Mouse (Mus musculus) myocyte (in vitro differentiated cells): Measurements from ENCODE around the gene Fam129b. TPM values are rescaled to one million over a fixed set of nuclear protein-coding genes. Genes with fewer than 3 reads are reported as not detected.
"Not testable (repeated sequence)": the region's sequence is repeated elsewhere in the genome, so short reads cannot be mapped to it uniquely, and the experiment has no call there.

ENCODE experiments used
- H3K27me3 ChIP-seq: one replicate; pipeline ENCODE4 v1.6.1; 2011; ENCODE audit not compliant: control insufficient read depth, insufficient read depth, insufficient read length
- H3K36me3 ChIP-seq: one replicate; pipeline ENCODE4 v1.6.1; 2011; ENCODE audit not compliant: control insufficient read depth, insufficient read depth
- H3K4me2 ChIP-seq: one replicate; pipeline ENCODE4 v1.6.1; 2011; ENCODE audit warnings: low read depth, control low read depth
- H3K4me3 ChIP-seq: one replicate; pipeline ENCODE4 v1.5.1; 2011; ENCODE audit warnings: mild to moderate bottlenecking, control low read depth, moderate library complexity
- H3K79me2 ChIP-seq: one replicate; pipeline ENCODE4 v1.6.1; 2011; ENCODE audit not compliant: control insufficient read depth, insufficient read depth
- H3ac ChIP-seq: one replicate; pipeline ENCODE4 v1.6.1; 2011; ENCODE audit not compliant: control insufficient read depth, insufficient read length
- CEBPB ChIP-seq: IDR thresholded peaks from 2 replicates; pipeline ENCODE4 v1.6.1; 2011; ENCODE audit warnings: mild to moderate bottlenecking, moderate library complexity; ENCODE audit not compliant: poor library complexity, insufficient read depth, severe bottlenecking
- E2F4 ChIP-seq: IDR thresholded peaks from one replicate; pipeline ENCODE4 v1.6.1; 2011; ENCODE audit warnings: mild to moderate bottlenecking, control low read depth, moderate library complexity; ENCODE audit not compliant: insufficient read depth
- MAX ChIP-seq: IDR thresholded peaks from one replicate; pipeline ENCODE4 v1.6.1; 2011; ENCODE audit warnings: low read depth, mild to moderate bottlenecking, control low read depth
- MYOD1 ChIP-seq, 3 experiments: IDR thresholded peaks; one replicate each; pipeline ENCODE4 v1.6.1; 2011; ENCODE audit warnings: control low read depth in 2 of 3, low read depth in 2 of 3, mild to moderate bottlenecking in 2 of 3, moderate library complexity in 1 of 3; ENCODE audit not compliant: insufficient read length in 2 of 3, control insufficient read depth in 1 of 3
- MYOG ChIP-seq, 3 experiments: IDR thresholded peaks; one replicate each; pipeline ENCODE4 v1.6.1; 2011; ENCODE audit warnings: control low read depth in 2 of 3, low read depth in 2 of 3, mild to moderate bottlenecking in 2 of 3; ENCODE audit not compliant: insufficient read length in 2 of 3, control insufficient read depth in 1 of 3, insufficient read depth in 1 of 3
- POLR2AphosphoS2 ChIP-seq: IDR thresholded peaks from one replicate; pipeline ENCODE4 v1.6.1; 2011; ENCODE audit warnings: low read depth, control low read depth; ENCODE audit not compliant: insufficient read length
- REST ChIP-seq: IDR thresholded peaks from one replicate; pipeline ENCODE4 v1.6.1; 2011; ENCODE audit warnings: mild to moderate bottlenecking, control low read depth, moderate library complexity; ENCODE audit not compliant: insufficient read depth, insufficient read length
- SRF ChIP-seq: IDR thresholded peaks from one replicate; pipeline ENCODE4 v1.6.1; 2011; ENCODE audit warnings: low read depth; ENCODE audit not compliant: control insufficient read depth, insufficient read length
- TCF12 ChIP-seq: IDR thresholded peaks from one replicate; pipeline ENCODE4 v1.6.1; 2011; ENCODE audit warnings: mild to moderate bottlenecking, control low read depth; ENCODE audit not compliant: poor library complexity, insufficient read depth, severe bottlenecking
- TCF3 ChIP-seq: IDR thresholded peaks from one replicate; pipeline ENCODE4 v1.6.1; 2011; ENCODE audit warnings: low read depth, control low read depth; ENCODE audit not compliant: insufficient read length
- USF1 ChIP-seq: IDR thresholded peaks from one replicate; pipeline ENCODE4 v1.6.1; 2011; ENCODE audit warnings: low read depth, mild to moderate bottlenecking, control low read depth, moderate library complexity
- polyA plus RNA-seq: library from polyadenylated mRNA; unstranded; fragments of >200 nt; fragmentation: generic; extraction: Trizol; gene quantifications from one replicate; pipeline ENCODE4 v1.2.1, GENCODE M21; 2012; ENCODE audit warnings: missing spikeins

Fam129b gene
- polyA plus RNA-seq, 1 experiment, result 204 TPM

DNA sequence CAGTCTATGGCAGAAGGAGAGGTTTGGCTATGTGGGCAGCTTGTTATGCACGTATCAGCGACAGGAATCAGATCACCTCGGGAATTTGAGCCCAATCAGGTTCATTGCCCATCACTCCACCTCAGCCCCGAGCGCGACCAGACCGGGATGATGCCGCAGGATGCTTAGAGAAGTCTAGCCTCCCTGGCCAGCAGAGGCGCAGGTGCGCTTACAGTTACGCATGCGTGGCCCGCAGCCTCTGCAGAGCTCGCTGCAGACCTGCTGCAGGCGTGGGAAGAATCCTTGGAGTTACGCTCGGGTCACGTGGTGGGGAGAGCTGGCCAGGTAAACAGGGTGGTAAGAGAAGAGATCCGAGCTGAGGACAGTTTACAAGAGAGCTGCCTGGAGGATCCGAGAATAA is 23.8 kb upstream of the Fam129b start:
- H3K36me3 ChIP-seq, result no peaks in the 10 kb centered on the region
- H3ac ChIP-seq, result no peak overlapping the region
- no peaks in the 10 kb centered on the region for H3K79me2 ChIP-seq
- no peaks in the 10 kb centered on the region for H3K27me3 ChIP-seq
- no peak overlapping the region for H3K4me2 ChIP-seq
- no peak for TF ChIP-seq REST
- TF ChIP-seq USF1, result peak; percentile 29
- H3K4me3 ChIP-seq, result no peak overlapping the region

DNA sequence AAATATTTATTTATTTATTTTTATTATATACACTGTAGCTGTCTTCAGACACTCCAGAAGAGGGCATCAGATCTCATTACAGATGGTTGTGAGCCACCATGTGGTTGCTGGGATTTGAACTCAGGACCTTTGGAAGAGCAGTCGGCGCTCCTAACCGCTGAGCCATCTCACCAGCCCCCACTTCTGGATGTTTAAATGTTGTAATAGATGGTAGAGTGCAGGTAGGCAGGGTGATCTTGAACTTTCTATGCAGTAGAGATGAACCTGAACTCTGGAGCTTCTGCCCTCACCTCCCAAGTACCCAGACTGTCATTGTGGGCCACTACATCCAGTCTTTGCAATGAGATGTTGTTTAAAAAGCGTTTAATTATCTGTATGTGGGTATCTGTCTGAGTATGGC is 22.2 kb upstream of the Fam129b start:
- not testable (repeated sequence) for H3K4me3 ChIP-seq, H3K4me2 ChIP-seq, H3K79me2 ChIP-seq, H3K36me3 ChIP-seq, H3K27me3 ChIP-seq, H3ac ChIP-seq

DNA sequence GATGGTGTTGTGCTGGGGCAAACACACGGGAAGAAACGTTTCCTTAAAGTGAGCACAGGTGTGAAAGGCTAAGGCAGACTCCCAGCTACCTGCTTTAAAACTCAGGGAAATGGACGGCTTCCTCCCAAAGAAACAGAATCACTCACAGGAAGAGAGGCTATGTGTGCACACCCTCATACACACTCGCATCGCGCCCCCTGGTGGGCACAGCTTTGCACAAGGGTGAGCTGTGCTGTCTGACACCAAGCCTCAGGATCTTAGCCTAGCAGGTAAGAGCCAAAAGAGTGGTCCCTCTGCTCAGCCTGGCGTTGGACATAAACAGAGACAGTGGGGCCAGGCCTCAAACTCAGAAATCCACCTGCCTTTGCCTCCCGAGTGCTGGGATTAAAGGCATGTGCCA is 21.7 kb upstream of the Fam129b start:
- TF ChIP-seq POLR2AphosphoS2, result no peak
- Histone ChIP-seq H3K36me3 (no peaks in the 10 kb centered on the region), H3ac (no peak overlapping the region), H3K4me3 (no peak overlapping the region), H3K27me3 (no peaks in the 10 kb centered on the region), H3K4me2 (no peak overlapping the region), H3K79me2 (no peaks in the 10 kb centered on the region)

DNA sequence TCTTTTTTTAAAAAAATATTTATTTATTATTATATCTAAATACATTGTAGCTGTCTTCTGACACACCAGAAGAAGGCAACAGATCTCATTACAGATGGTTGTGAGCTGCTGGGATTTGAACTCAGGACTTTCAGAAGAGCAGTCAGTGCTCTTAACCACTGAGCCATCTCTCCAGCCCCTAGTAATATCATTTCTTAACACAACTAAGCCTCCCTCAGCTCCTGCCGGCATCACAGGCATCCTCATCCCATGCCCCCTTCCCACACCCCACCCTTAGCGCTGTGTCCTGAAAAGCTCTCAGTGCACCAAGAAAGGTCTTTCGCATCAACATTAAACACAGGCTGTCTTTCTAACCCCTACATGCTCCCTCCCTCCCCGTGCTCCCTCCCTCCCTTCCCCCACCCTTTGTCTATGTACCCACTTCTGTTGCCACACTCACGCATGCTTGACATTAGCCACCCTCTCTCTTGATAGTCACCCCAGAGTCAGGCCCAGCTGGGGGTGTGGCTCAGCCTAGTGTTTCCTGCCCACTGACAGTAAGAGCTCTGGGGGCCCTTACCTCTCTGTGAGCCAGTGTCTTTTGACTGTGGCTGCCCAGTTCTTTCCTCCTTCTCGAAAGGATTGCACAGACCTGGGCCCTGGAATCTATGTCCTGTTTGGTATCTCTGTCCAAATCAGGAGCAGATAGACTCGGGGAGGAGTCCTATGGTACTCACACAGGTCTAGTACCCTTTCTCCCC is 20.7 kb upstream of the Fam129b start:
- H3ac ChIP-seq, result no peak overlapping the region
- no peaks in the 10 kb centered on the region for H3K36me3 ChIP-seq
- TF ChIP-seq USF1 (no peak), MAX (no peak), E2F4 (no peak), CEBPB (no peak), MYOG (IDR thresholded peaks at IDR 0.05; ENCODE audit: control insufficient read depth in 1 of 3, insufficient read depth in 1 of 3, insufficient read length in 2 of 3, low read depth in 2 of 3) (no peak)
- H3K79me2 ChIP-seq, result no peaks in the 10 kb centered on the region
- no peaks in the 10 kb centered on the region for H3K27me3 ChIP-seq
- H3K4me3 ChIP-seq, result no peak overlapping the region
- no peak overlapping the region for H3K4me2 ChIP-seq

DNA sequence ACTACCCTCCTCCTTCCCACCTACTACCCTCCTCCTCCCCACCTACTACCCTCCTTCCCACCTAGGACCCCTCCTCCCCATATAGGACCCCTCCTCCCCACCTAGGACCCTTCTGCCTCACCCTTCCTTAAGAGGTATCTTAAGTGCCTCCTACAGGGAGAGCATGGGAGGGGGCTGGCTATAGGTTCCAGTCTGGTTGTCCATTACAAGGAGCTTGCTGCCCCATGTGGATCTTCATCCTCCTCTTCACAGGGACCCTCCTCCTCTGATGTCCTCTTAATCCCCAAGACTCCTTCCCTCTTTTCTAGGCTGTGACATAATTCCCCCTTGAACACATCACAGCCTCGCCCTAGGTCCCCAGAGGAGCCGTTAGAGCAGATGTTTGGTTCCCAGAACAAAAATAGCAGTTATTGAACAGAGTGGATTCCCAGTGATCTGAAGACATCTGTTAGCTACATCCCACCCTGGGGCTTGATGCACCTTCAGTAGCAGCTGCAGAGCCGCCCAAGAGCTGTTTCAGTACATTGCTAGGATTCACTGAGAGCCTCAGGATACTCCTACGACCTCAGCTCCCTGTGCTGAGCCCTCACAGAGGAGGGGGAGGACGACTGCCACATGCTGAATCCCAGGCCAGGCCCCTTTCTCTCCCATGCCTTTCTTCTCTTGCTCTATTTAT is 20.0 kb upstream of the Fam129b start:
- H3K4me3 ChIP-seq, result no peak overlapping the region

DNA sequence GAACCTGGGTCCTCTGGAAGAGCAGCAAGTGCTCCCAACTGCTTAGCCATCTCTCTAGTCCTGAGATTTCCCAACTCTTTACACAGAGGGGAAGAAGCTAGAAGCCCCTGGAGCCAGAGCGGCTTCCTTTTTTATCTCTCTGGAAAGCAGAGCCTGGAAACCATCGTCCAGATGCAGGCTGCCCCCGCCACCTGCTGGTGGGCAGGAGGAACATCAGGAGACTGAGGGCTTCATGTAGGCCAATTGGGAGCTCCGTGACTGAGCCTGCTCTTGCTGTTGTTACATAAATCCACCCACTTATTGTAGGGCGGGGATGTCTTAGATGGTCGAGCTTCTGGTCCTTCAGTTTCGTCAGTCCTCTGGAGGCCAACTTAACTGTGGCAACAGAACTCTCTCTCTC is 18.3 kb upstream of the Fam129b start:
- peak overlapping the region; percentile 53 for H3K4me2 ChIP-seq
- no peak for TF ChIP-seq SRF
- no peak for TF ChIP-seq MYOD1 (IDR thresholded peaks at IDR 0.05; ENCODE audit: control insufficient read depth in 1 of 3, insufficient read length in 2 of 3, low read depth in 2 of 3)
- TF ChIP-seq USF1, result no peak
- H3K4me3 ChIP-seq, result no peak overlapping the region
- no peaks in the 10 kb centered on the region for H3K27me3 ChIP-seq
- H3K36me3 ChIP-seq, result no peaks in the 10 kb centered on the region
- no peak overlapping the region for H3ac ChIP-seq
- H3K79me2 ChIP-seq, result no peaks in the 10 kb centered on the region

More for the DNA sequence above, 20.0 kb upstream of the Fam129b start:
- no peak for TF ChIP-seq E2F4
- TF ChIP-seq REST, result no peak
- no peak for TF ChIP-seq SRF
- peak in 1 of 3 experiments; percentile 15 for TF ChIP-seq MYOG (IDR thresholded peaks at IDR 0.05; ENCODE audit: control insufficient read depth in 1 of 3, insufficient read depth in 1 of 3, insufficient read length in 2 of 3, low read depth in 2 of 3)
- TF ChIP-seq TCF3, result no peak
- TF ChIP-seq TCF12, result no peak
- no peaks in the 10 kb centered on the region for H3K27me3 ChIP-seq
- no peaks in the 10 kb centered on the region for H3K79me2 ChIP-seq
- no peaks in the 10 kb centered on the region for H3K36me3 ChIP-seq
- H3K4me2 ChIP-seq, result no peak overlapping the region
- H3ac ChIP-seq, result no peak overlapping the region
